In the genomic region with DNA sequence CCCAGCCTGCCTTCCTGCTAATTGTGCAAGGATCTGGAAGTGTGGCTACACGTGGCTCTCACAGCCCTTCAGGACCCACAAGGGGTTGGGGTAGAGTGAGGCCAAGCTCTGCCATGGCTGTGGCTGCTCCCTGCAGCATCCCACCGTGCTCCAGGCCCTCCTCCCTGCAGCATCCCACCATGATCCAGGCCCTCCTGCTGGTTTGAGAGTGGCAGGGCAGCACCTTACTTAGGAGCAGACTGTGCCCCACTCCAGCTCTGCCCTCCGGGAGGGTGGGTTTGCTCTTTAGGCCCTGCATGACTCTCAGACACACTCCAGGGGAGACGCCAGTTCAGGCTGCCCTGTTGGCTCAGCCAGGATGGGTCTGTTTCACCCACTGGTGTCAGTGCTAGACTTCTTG, we compare ENCODE assay signal across 1 mouse cellular context.
TF ChIP-seq lines count a peak whose summit lies in the region.

No protein-coding gene starts in this region.

TF ChIP-seq in CH12.LX, 34 proteins besides CTCF, POLR2A, EP300 and RAD21:
- TF ChIP-seq POLR2AphosphoS2 (IDR thresholded peaks at IDR 0.05; ENCODE audit: low read depth, low read length) = 0 out of 2 replicates have a peak, but pooled peaks have one; percentile 13
- no peak for TF ChIP-seq NRF1 (IDR thresholded peaks at IDR 0.05; ENCODE audit: low read depth, low read length)
- TF ChIP-seq SMC3 (IDR thresholded peaks at IDR 0.05; ENCODE audit: low read depth, low read length) = no peak
- TF ChIP-seq TBP (conservative IDR thresholded peaks at IDR 0.05; ENCODE audit: low read depth, low read length) = no peak
